Mouse (Mus musculus): ENCODE data around the gene Ssc5d. TPM values are rescaled to one million over a fixed set of nuclear protein-coding genes. Genes with fewer than 3 reads are reported as not detected.

Gene Ssc5d
- polyA plus RNA-seq, 1 experiment from 2014 or later: 0.91 TPM

Other genes starting within 250 kb of the Ssc5d start
- 115 TPM in 2 replicates for gene Hspbp1, start 240.7 kb upstream of the Ssc5d start, polyA plus RNA-seq (2014; fragmentation: Nextera tagmentation; extraction: Ambion mirVana)
- 2.8 and 3.1 TPM in 2 replicates for gene Brsk1, start 235.2 kb upstream of the Ssc5d start, polyA plus RNA-seq (2014; fragmentation: Nextera tagmentation; extraction: Ambion mirVana)
- gene Tmem150b, start 200.5 kb upstream of the Ssc5d start, polyA plus RNA-seq (2014; fragmentation: Nextera tagmentation; extraction: Ambion mirVana): 0.13 and 0.19 TPM in 2 replicates
- 88.1 and 89.4 TPM in 2 replicates for gene Kmt5c, start 185.7 kb upstream of the Ssc5d start, polyA plus RNA-seq (2014; fragmentation: Nextera tagmentation; extraction: Ambion mirVana)
- 29.9 and 33.7 TPM in 2 replicates for gene Cox6b2, start 172.7 kb upstream of the Ssc5d start, polyA plus RNA-seq (2014; fragmentation: Nextera tagmentation; extraction: Ambion mirVana)
- gene Fam71e2, start 154.5 kb upstream of the Ssc5d start, polyA plus RNA-seq (2014; fragmentation: Nextera tagmentation; extraction: Ambion mirVana): not detected in 2 replicates
- gene Il11, start 142.9 kb upstream of the Ssc5d start, polyA plus RNA-seq (2014; fragmentation: Nextera tagmentation; extraction: Ambion mirVana): 0.19 TPM in 1 of 2 replicates, not detected in the other
- not detected in 2 replicates for gene Tmem190, start 142.8 kb upstream of the Ssc5d start, polyA plus RNA-seq (2014; fragmentation: Nextera tagmentation; extraction: Ambion mirVana)
- 1.6 and 2.6 TPM in 2 replicates for gene Tmem238, start 136.1 kb upstream of the Ssc5d start, polyA plus RNA-seq (2014; fragmentation: Nextera tagmentation; extraction: Ambion mirVana)
- gene Rpl28, start 132.9 kb upstream of the Ssc5d start, polyA plus RNA-seq (2014; fragmentation: Nextera tagmentation; extraction: Ambion mirVana): 203 and 220 TPM in 2 replicates
- gene Ube2s, start 113.2 kb upstream of the Ssc5d start, polyA plus RNA-seq (2014; fragmentation: Nextera tagmentation; extraction: Ambion mirVana): 476 and 526 TPM in 2 replicates
- 2.2 and 3.0 TPM in 2 replicates for gene Shisa7, start 81.1 kb upstream of the Ssc5d start, polyA plus RNA-seq (2014; fragmentation: Nextera tagmentation; extraction: Ambion mirVana)
- 2.0 and 3.2 TPM in 2 replicates for gene Isoc2b, start 55.5 kb upstream of the Ssc5d start, polyA plus RNA-seq (2014; fragmentation: Nextera tagmentation; extraction: Ambion mirVana)
- 0.69 and 0.75 TPM in 2 replicates for gene Isoc2a, start 48.6 kb upstream of the Ssc5d start, polyA plus RNA-seq (2014; fragmentation: Nextera tagmentation; extraction: Ambion mirVana)
- gene Gm36210, start 19.3 kb upstream of the Ssc5d start, polyA plus RNA-seq (2014; fragmentation: Nextera tagmentation; extraction: Ambion mirVana): 0.56 and 0.59 TPM in 2 replicates
- gene Zfp628, start 10.6 kb upstream of the Ssc5d start, polyA plus RNA-seq (2014; fragmentation: Nextera tagmentation; extraction: Ambion mirVana): 4.8 and 5.0 TPM in 2 replicates
- gene Nat14, start 3.8 kb upstream of the Ssc5d start, polyA plus RNA-seq (2014; fragmentation: Nextera tagmentation; extraction: Ambion mirVana): 10.8 and 12.6 TPM in 2 replicates
- gene Sbk2, start 38.6 kb downstream of the Ssc5d start, polyA plus RNA-seq (2014; fragmentation: Nextera tagmentation; extraction: Ambion mirVana): 0.33 TPM in 1 of 2 replicates, not detected in the other
- gene Sbk3, start 45.4 kb downstream of the Ssc5d start, polyA plus RNA-seq (2014; fragmentation: Nextera tagmentation; extraction: Ambion mirVana): 0.12 TPM in 1 of 2 replicates, not detected in the other
- 58.5 and 60.0 TPM in 2 replicates for gene Zfp579, start 70.4 kb downstream of the Ssc5d start, polyA plus RNA-seq (2014; fragmentation: Nextera tagmentation; extraction: Ambion mirVana)
- 9.5 and 11.1 TPM in 2 replicates for gene Zfp524, start 88.6 kb downstream of the Ssc5d start, polyA plus RNA-seq (2014; fragmentation: Nextera tagmentation; extraction: Ambion mirVana)
- 67.0 and 68.3 TPM in 2 replicates for gene Fiz1, start 88.9 kb downstream of the Ssc5d start, polyA plus RNA-seq (2014; fragmentation: Nextera tagmentation; extraction: Ambion mirVana)
- gene Gm44973, start 89.7 kb downstream of the Ssc5d start, polyA plus RNA-seq (2014; fragmentation: Nextera tagmentation; extraction: Ambion mirVana): 0.23 and 1.9 TPM in 2 replicates
- gene Zfp865, start 94.6 kb downstream of the Ssc5d start, polyA plus RNA-seq (2014; fragmentation: Nextera tagmentation; extraction: Ambion mirVana): 6.7 and 7.3 TPM in 2 replicates
- 7.2 and 7.8 TPM in 2 replicates for gene Ccdc106, start 94.8 kb downstream of the Ssc5d start, polyA plus RNA-seq (2014; fragmentation: Nextera tagmentation; extraction: Ambion mirVana)
- not detected in 2 replicates for gene 4632433K11Rik, start 108.3 kb downstream of the Ssc5d start, polyA plus RNA-seq (2014; fragmentation: Nextera tagmentation; extraction: Ambion mirVana)
- gene Zfp784, start 112.7 kb downstream of the Ssc5d start, polyA plus RNA-seq (2014; fragmentation: Nextera tagmentation; extraction: Ambion mirVana): 3.9 and 4.8 TPM in 2 replicates
- 44.6 and 51.4 TPM in 2 replicates for gene Zfp580, start 125.8 kb downstream of the Ssc5d start, polyA plus RNA-seq (2014; fragmentation: Nextera tagmentation; extraction: Ambion mirVana)
- 222 and 236 TPM in 2 replicates for gene U2af2, start 136.4 kb downstream of the Ssc5d start, polyA plus RNA-seq (2014; fragmentation: Nextera tagmentation; extraction: Ambion mirVana)
- 70.1 and 75.0 TPM in 2 replicates for gene Epn1, start 154.4 kb downstream of the Ssc5d start, polyA plus RNA-seq (2014; fragmentation: Nextera tagmentation; extraction: Ambion mirVana)
- not detected in 2 replicates for gene Rfpl4, start 191.2 kb downstream of the Ssc5d start, polyA plus RNA-seq (2014; fragmentation: Nextera tagmentation; extraction: Ambion mirVana)
- gene Rasl2-9, start 200.2 kb downstream of the Ssc5d start, polyA plus RNA-seq (2014; fragmentation: Nextera tagmentation; extraction: Ambion mirVana): 0.19 and 0.27 TPM in 2 replicates
- gene Vmn1r55, start 223.9 kb downstream of the Ssc5d start, polyA plus RNA-seq (2014; fragmentation: Nextera tagmentation; extraction: Ambion mirVana): not detected in 2 replicates